Mouse (Mus musculus) heart, postnatal 10 days (tissue): Measurements from ENCODE around the gene Mark2. TPM values are rescaled to one million over a fixed set of nuclear protein-coding genes. Genes with fewer than 3 reads are reported as not detected.
A peak's percentile ranks its signal among the peaks of the same experiment; 100 is the strongest.
"Not testable (repeated sequence)": the region's sequence is repeated elsewhere in the genome, so short reads cannot be mapped to it uniquely, and the experiment has no call there.

Experiments
- DNase-seq, 2 experiments: peaks; one replicate each; pipeline ENCODE4 v3.0.0; 2021
- intact Hi-C: fragments of 180-260 bp; cut with DNase I; formaldehyde crosslinking; loops from one replicate; pipeline ENCODE4 v1.15.1; 2025
- total RNA-seq, 2 experiments: library from RNA; stranded (reverse); gene quantifications; 2 replicates each; pipeline ENCODE4 v1.2.3; 2021

Gene Mark2
- total RNA-seq = 10 to 100 TPM; 51.7 to 54.3 TPM

- intact Hi-C loops = loop anchor here (2.0 to 10.0 kb wide), 3 partner anchors 35 to 277 kb away; no protein-coding TSS in a partner anchor
- peak; percentile 99 to 100 for DNase-seq
Observed at GRCm38 (mm10) chr19:7341512-7342397, at the start of gene Mark2. Gene Mark2, minus strand, starts transcription at chr19:7341860.

DNA sequence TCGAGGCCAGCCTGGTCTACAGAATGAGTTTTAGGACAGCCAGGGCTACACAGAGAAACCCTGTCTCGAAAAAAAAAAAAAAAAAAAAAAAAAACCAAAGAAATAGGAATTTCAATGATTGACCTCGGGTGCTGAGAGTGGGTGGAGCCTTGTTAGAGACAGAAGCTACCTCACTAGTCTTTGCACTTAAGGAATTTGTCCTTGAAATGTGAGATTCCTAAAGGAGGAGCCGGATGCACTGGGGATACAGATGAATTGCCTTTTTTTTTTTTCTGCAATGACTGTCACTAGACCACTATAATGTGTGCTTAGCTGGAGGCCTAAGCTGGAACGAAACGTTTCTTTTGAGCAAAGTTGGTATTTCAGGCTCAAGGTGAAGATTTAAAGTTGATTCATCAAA lies 46.8 kb upstream of the Mark2 start:
- intact Hi-C loops = no loop called here
- no peak for DNase-seq

DNA sequence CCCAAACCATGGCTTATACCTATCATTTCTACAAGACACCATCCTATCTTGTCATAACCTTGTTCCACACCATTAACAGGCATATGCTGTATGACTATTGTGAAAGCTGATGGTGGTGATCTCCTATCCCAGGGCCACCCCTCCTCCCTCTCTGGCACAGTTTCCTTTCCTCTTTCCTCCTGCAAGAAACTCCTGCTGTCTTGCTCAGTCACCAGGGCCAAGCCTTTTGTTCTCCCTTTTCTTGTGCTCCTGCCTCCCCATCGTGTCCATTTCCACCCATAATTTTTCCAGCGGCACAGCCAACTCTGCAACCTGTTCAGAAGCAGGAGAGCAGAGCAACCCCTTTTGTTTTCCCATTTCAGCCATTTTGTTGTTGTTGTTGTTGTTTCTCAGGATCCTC lies 44.4 kb upstream of the Mark2 start:
- intact Hi-C loops = no loop called here
- no peak for DNase-seq

GRCm38 (mm10) chr19:7382903-7383865 lies 41.5 kb upstream of the Mark2 start, which contains the start of gene Spindoc:
Gene Spindoc, minus strand, starts transcription at chr19:7382994.
- peak; percentile 99 to 100 for DNase-seq
- intact Hi-C loops = loop anchor here (2.0 kb wide), 1 partner anchor 36 kb away; no protein-coding TSS in a partner anchor

GRCm38 (mm10) chr19:7382248-7382902 lies 40.7 kb upstream of the Mark2 start:
- intact Hi-C loops = loop anchor here (2.0 kb wide), 1 partner anchor 36 kb away; no protein-coding TSS in a partner anchor
- DNase-seq = peak; percentile 78 to 81

DNA sequence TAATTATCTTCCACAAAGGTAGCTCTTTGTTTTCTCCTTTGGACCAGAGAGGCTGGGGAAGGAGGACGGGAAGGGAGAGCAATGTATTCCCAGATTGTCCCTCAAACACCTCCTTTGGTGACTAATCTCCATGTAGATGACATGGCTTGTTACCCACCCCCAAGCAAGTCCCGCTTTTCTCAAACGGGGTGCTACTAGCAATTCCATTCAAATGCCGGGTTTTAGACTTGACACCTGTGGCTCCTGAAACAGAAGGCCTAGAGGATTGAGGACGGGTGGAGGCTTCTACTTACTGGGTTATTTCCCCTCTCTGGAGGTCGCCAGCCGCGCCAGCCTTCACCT lies 40.2 kb upstream of the Mark2 start:
- intact Hi-C loops = loop anchor here (2.0 kb wide), 1 partner anchor 37 kb away; no protein-coding TSS in a partner anchor
- no peak for DNase-seq

DNA sequence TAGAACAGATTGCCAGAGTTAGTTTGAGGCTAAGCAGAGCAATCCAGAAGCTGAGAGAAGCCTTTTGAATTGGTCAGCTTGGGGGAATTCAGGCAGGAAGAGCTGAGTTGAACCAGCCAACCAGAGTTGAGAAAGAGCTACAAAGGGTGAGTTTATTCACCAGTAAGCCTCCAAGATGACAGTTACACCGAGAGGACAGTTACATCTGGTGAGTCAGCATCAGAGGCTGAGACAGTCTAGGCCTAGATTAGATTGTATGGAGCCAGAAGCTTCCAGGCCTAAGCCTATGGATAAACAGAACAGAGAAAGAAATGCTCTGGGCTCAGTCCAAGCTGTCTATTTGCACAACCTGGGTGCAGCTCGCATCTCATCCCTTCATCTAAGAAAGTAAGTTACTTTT lies 36.0 kb upstream of the Mark2 start:
- DNase-seq = no peak
- intact Hi-C loops = no loop called here

GRCm38 (mm10) chr19:7374491-7374890 lies 32.8 kb upstream of the Mark2 start:
- no peak for DNase-seq
- intact Hi-C loops = no loop called here

DNA sequence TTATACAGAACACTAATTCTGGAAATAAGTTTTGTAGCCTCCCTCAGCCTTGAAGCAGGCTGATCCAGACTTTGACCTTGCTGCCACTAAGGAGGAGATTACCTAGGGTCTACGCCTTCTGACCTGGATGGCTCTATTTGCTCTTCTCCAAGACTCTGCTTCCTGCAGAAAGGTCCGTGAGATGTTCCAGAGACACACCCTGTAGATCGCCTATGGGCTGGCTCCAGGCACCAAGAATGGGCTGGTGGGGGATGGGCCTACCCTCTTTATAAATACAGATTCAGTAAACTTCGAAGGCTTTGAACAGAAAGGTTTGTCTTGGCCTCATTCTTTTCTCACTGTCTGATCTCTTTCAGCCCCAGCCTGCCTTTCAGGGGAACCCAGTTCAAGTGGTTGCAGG lies 27.8 kb upstream of the Mark2 start:
- DNase-seq = not testable (repeated sequence)
- intact Hi-C loops = loop anchor here (10.0 kb wide), 1 partner anchor 785 kb away; no protein-coding TSS in a partner anchor

- intact Hi-C loops = no loop called here
- no peak for DNase-seq
Observed at GRCm38 (mm10) chr19:7353636-7354035, 12.0 kb upstream of the Mark2 start.

DNA sequence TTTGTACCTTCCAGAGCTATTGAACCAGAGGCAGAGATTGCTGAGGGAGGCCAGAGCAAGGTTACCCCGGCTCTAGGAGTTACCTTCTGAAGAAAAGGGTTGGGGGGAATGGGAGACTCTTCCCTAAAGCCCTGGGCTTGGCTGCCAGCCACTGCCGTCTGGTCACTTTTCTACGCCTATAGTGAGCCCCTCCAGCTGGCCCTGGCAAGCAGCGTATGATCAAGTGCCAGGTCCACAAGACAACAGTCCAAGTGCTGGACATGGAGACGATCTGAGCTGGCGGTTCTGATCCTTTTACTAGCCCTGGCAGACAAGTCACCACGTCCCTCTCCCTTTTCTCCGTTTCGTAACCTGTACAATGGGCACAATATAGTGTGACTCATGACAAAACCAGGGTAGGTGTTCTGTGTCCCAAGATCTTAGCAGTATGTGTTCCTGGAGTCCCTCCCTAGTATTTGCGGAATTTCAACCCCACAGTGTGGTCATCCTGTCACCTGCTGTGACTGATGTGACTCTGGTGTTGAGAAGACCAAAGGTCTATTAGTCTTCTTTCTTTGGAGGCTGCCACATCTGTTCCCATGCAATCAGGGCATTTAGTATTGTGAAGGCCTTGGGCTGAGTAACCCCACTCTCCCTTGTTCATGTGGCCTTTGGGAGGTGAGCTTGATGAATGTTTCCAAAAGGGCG lies 11.3 kb upstream of the Mark2 start:
- DNase-seq = peak; percentile 46 to 49
- intact Hi-C loops = no loop called here

GRCm38 (mm10) chr19:7349993-7350392 lies 8.3 kb upstream of the Mark2 start:
- peak; percentile 24 to 40 for DNase-seq
- intact Hi-C loops = loop anchor here (10.0 kb wide), 1 partner anchor 285 kb away; no protein-coding TSS in a partner anchor

GRCm38 (mm10) chr19:7345235-7345755 lies 3.6 kb upstream of the Mark2 start:
- DNase-seq = peak; percentile 53 to 61
- intact Hi-C loops = loop anchor here (2.0 to 10.0 kb wide), 3 partner anchors 66 to 280 kb away; no protein-coding TSS in a partner anchor

DNA sequence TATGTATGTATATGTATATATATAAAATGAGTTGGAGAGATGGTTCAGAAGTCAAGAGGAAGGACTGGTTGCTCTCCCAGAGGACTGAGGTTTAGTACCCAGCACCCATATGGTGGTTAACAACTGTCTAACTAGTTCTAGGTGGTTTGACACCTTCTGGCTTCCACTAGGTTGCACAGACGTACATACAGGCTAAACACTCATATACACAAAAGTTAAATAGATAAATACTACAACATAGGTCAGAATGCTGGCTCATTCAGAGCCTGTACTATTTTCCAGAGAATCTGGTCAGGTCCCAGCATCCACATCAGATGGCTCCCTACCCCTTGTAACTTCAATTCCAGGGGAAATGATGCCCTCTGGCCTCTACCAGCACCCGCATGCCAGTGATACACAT lies 986 bp upstream of the Mark2 start:
- intact Hi-C loops = loop anchor here (10.0 kb wide), 1 partner anchor 278 kb away; no protein-coding TSS in a partner anchor
- no peak for DNase-seq

DNA sequence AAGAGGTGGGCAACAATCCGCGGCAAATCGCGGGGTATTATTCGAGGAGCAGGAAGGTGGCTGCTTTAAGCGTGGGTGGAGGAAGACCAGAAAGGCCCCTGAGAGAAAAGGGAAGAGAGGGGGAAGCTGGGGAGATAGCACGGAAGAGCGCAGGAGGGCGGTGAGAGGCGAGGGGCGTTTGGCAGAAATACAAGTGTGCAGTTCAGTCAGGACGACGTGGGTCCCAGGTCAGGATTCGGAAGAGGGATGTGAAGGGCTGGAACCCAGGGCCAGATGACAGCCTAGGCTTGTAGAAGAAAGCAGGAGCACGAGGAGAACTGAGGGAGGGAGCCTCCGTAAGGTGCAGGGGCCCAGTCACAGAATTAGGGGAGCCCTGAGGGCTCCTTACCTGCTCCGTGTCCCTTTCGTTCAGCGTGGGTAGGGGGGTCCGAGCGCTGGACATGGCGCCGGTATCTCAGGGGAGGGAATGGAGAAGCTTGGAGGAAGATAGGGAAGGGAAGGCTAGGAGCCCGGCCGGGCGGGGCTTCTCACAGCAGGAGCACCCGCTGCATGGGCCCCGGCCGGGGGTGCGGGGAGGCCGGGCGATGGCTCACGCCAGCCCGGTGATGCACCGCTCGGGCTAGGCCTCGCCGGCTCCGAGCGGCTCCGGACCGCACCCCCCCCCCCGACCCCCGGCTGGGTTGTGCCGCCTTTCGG lies 732 bp downstream of the Mark2 start:
- intact Hi-C loops = loop anchor here (2.0 to 10.0 kb wide), 3 partner anchors 34 to 276 kb away; no protein-coding TSS in a partner anchor
- no peak for DNase-seq

DNA sequence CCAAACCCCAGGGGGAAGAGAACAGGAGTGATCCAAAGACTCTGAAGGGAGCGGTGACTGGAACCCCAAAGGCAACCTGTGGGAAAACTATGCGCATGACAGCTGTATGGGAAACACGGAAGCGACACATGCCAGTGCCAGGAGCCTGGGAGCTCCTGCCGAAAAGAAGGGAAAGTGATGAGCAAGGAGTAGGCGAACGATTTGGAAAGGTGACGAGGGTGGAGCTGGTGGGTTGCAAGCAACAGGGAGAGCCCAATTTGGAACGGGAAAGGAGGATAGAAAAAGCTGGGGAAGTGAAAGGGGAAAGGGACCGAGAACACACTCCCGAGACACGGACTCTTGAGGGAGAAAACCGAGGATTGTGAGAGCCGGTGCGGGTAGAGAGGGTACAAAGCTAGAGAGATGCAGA lies 1.3 kb downstream of the Mark2 start:
- intact Hi-C loops = loop anchor here (2.0 to 10.0 kb wide), 3 partner anchors 34 to 276 kb away; no protein-coding TSS in a partner anchor
- peak; percentile 28 to 37 for DNase-seq

DNA sequence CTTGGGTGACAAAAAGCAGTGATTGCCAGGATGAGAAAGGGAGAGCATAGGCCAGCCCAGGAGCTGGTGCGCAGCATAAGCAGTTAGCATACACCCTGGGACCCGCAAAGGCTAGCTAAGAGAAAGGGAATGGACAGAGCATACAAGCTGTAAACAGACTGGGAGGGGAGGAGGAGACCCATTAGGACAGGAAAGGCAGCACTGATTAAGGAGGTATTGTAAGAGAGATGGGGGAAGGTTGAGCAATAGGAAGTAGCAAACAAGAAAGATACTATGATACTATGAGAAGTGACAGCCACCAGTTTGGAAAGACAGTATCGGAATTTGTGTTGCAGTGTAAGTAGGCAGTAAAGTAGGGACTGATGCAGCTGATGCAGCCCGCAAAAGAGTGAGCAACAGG lies 1.8 kb downstream of the Mark2 start:
- intact Hi-C loops = loop anchor here (2.0 to 10.0 kb wide), 3 partner anchors 33 to 275 kb away; no protein-coding TSS in a partner anchor
- peak in 1 of 2 experiments; percentile 13 for DNase-seq

GRCm38 (mm10) chr19:7339026-7339425 lies 2.6 kb downstream of the Mark2 start:
- intact Hi-C loops = no loop called here

More at GRCm38 (mm10) chr19:7339026-7339425, 2.6 kb downstream of the Mark2 start:
- peak; percentile 38 to 42 for DNase-seq
